ENCODE assay signal across 11 mouse cellular contexts in genomic region chr7:31076492-31076891, GRCm38 (mm10). TPM values are rescaled to one million over a fixed set of nuclear protein-coding genes. Genes with fewer than 3 reads are reported as not detected.
DNase-seq lines count a peak whose midpoint lies in the region; ATAC-seq and TF ChIP-seq lines count a peak whose summit lies in the region.
"Had no signal": no experiment of that assay in that cellular context is flagged by ENCODE, and none has a peak within 500 bp of the region (broad histone marks: within the 10 kb centered on the region; RNA-seq: fewer than 3 reads in every experiment).

Gene Fxyd3 (minus strand): TSS chr7:31076704.

- H3K9me3 ChIP-seq in lung, embryonic 14.5 days (ENCODE audit: low read depth, low read length) = no peaks in the 10 kb centered on the region
- H3K9me3 ChIP-seq in limb, embryonic 11.5 days (ENCODE audit: control insufficient read depth, low read length) = peaks cover 3% of the 10 kb centered on the region; the same call in 1 of the 2 replicates
- H3K9me3 ChIP-seq in forebrain, embryonic 11.5 days (ENCODE audit: control insufficient read depth, low read length) = no peaks in the 10 kb centered on the region

- no peak for TF ChIP-seq POLR2A in cerebellum, adult 2 months (IDR thresholded peaks at IDR 0.05; ENCODE audit: borderline replicate concordance, insufficient read depth, low read length)

- H3K4me3 ChIP-seq in cerebellum, adult 2 months (replicated peaks; ENCODE audit: insufficient read depth, low read depth, low read length) = no peak within 1 kb of the TSS
- H3K4me3 ChIP-seq in lung, embryonic 14.5 days (ENCODE audit: low read depth, low read length) = 0 out of 2 replicates have a peak within 1 kb of the TSS, but pooled peaks have one; percentile 8
- H3K4me3 ChIP-seq in limb, embryonic 11.5 days (ENCODE audit: low read depth, low read length) = no peak within 1 kb of the TSS
- no peak within 1 kb of the TSS for H3K4me3 ChIP-seq in forebrain, embryonic 11.5 days (ENCODE audit: low read depth, low read length)

- no peak for TF ChIP-seq CTCF in cerebellum, adult 2 months (IDR thresholded peaks at IDR 0.05; ENCODE audit: borderline replicate concordance, insufficient read depth, low read depth, low read length)
- no peak for TF ChIP-seq CTCF in lung, embryonic 14.5 days (IDR thresholded peaks at IDR 0.05; ENCODE audit: low read depth)

- peak; percentile 72 for ATAC-seq in lung, embryonic 14.5 days (ENCODE audit: insufficient read depth)
- ATAC-seq in limb, embryonic 11.5 days (ENCODE audit: insufficient number of reproducible peaks, low FRiP score, low TSS enrichment, low read depth) = no peak
- ATAC-seq in forebrain, embryonic 11.5 days (replicated peaks; ENCODE audit: low FRiP score) = no peak
- ATAC-seq: activated CD4-positive, CD25-positive, alpha-beta regulatory T cell, adult 4 months had no signal

- DNase-seq in cerebellum, adult 2 months = no peak
- no peak for DNase-seq in cerebellum, postnatal 4 days (ENCODE audit: low spot score in 2 of 2)
- DNase-seq in lung, embryonic 14.5 days = peak; percentile 41
- DNase-seq in lung, postnatal 10 days = no peak
- DNase-seq in limb, embryonic 11.5 days (ENCODE audit: low spot score) = no peak
- DNase-seq in urinary bladder, adult 2 months (ENCODE audit: low spot score) = no peak
- DNase-seq in forebrain, embryonic 11.5 days (ENCODE audit: low spot score) = no peak
- no peak for DNase-seq in gastrocnemius, adult 18-20 months (ENCODE audit: low spot score)
- DNase-seq: embryo, embryonic 11 days; layer of hippocampus, postnatal 36 days had no signal

- H3K36me3 ChIP-seq in lung, embryonic 14.5 days (ENCODE audit: insufficient read depth) = no peaks in the 10 kb centered on the region
- H3K36me3 ChIP-seq in limb, embryonic 11.5 days (ENCODE audit: control insufficient read depth, insufficient read depth, low read length) = no peaks in the 10 kb centered on the region
- no peaks in the 10 kb centered on the region for H3K36me3 ChIP-seq in forebrain, embryonic 11.5 days (ENCODE audit: control insufficient read depth, insufficient read depth, low read length)

- H3K4me1 ChIP-seq in cerebellum, adult 2 months (ENCODE audit: control insufficient read depth, insufficient read depth, low read length) = no peaks in the 10 kb centered on the region; the same call in 1 of the 2 replicates
- no peaks in the 10 kb centered on the region for H3K4me1 ChIP-seq in lung, embryonic 14.5 days (ENCODE audit: insufficient read depth)
- H3K4me1 ChIP-seq in limb, embryonic 11.5 days (ENCODE audit: control insufficient read depth, insufficient read depth, low read length) = 0 out of 2 replicates have a peak, but pooled peaks cover 2% of the 10 kb centered on the region
- H3K4me1 ChIP-seq in forebrain, embryonic 11.5 days (replicated peaks; ENCODE audit: control insufficient read depth, insufficient read depth, low read length) = no peaks in the 10 kb centered on the region

- H3K27ac ChIP-seq in cerebellum, adult 2 months (ENCODE audit: insufficient read depth, low read length) = 0 out of 2 replicates have a peak within 1 kb of the TSS, but pooled peaks have one; percentile 11
- H3K27ac ChIP-seq in lung, embryonic 14.5 days (ENCODE audit: low read depth) = no peak within 1 kb of the TSS
- 0 out of 2 replicates have a peak within 1 kb of the TSS, but pooled peaks have one; percentile 21 for H3K27ac ChIP-seq in limb, embryonic 11.5 days (replicated peaks; ENCODE audit: low read depth, low read length)
- H3K27ac ChIP-seq in forebrain, embryonic 11.5 days (ENCODE audit: low read depth, low read length) = no peak within 1 kb of the TSS

- H3K9ac ChIP-seq in lung, embryonic 14.5 days = no peak within 1 kb of the TSS; the same call in 1 of the 2 replicates
- H3K9ac ChIP-seq in limb, embryonic 11.5 days (ENCODE audit: low read length) = no peak within 1 kb of the TSS
- H3K9ac ChIP-seq in forebrain, embryonic 11.5 days (ENCODE audit: low read length) = no peak within 1 kb of the TSS

- 73% methylated on average over 5 of the region's 5 CpGs for WGBS in cerebellum, adult 2 months
- WGBS in lung, embryonic 14.5 days = 39% methylated on average over 5 of the region's 5 CpGs
- WGBS in limb, embryonic 11.5 days = 40% methylated on average over 5 of the region's 5 CpGs
- 67% methylated on average over 5 of the region's 5 CpGs for WGBS in forebrain, embryonic 11.5 days

- H3K4me2 ChIP-seq in lung, embryonic 14.5 days = peak within 1 kb of the TSS; percentile 23; the same call in 1 of the 2 replicates
- no peak within 1 kb of the TSS for H3K4me2 ChIP-seq in limb, embryonic 11.5 days (ENCODE audit: low read depth, severe bottlenecking)
- H3K4me2 ChIP-seq in forebrain, embryonic 11.5 days (ENCODE audit: low read depth, low read length, severe bottlenecking) = no peak within 1 kb of the TSS

- no peaks in the 10 kb centered on the region for H3K27me3 ChIP-seq in cerebellum, adult 2 months (ENCODE audit: control insufficient read depth, insufficient read depth, low read length)
- H3K27me3 ChIP-seq in lung, embryonic 14.5 days (ENCODE audit: insufficient read depth, low read length) = no peaks in the 10 kb centered on the region
- H3K27me3 ChIP-seq in limb, embryonic 11.5 days (ENCODE audit: control insufficient read depth, insufficient read depth, low read length) = no peaks in the 10 kb centered on the region
- no peaks in the 10 kb centered on the region for H3K27me3 ChIP-seq in forebrain, embryonic 11.5 days (ENCODE audit: control insufficient read depth, insufficient read depth, low read length)

RNA-seq across cellular contexts. Expression of gene Fxyd3, which starts in this region (rescaled TPM):
- polyA plus RNA-seq in cerebellum, adult 2 months (2012; rRNA removed) = 1.3 and 1.4 TPM in 2 replicates
- polyA plus RNA-seq in lung, embryonic 14.5 days (2014; fragmentation: Nextera tagmentation; extraction: Ambion mirVana) = 30.7 and 34.0 TPM in 2 replicates
- polyA plus RNA-seq in limb, embryonic 11.5 days (2014; fragmentation: Nextera tagmentation; extraction: Ambion mirVana) = 12.9 and 17.5 TPM in 2 replicates
- polyA plus RNA-seq in urinary bladder, adult 2 months (2012; rRNA removed) = 445 and 558 TPM in 2 replicates
- 2.0 and 3.3 TPM in 2 replicates for polyA plus RNA-seq in forebrain, embryonic 11.5 days (2014; fragmentation: Nextera tagmentation; extraction: Ambion mirVana)
- total RNA-seq in gastrocnemius, adult 18-20 months (2021) = 1 to 10 TPM in 1 of 2 experiments, under 1 TPM in 1; 1.00 to 1.6 TPM
- total RNA-seq: layer of hippocampus, postnatal 36 days had no signal
- polyA plus RNA-seq: activated CD4-positive, CD25-positive, alpha-beta regulatory T cell, adult 4 months had no signal

Comparison
In these comparisons a context has a peak if more than half of its experiments do, and no peak if none do; other contexts are left out.
1. RNA of gene Fxyd3 (polyA plus RNA-seq): 445 to 558 TPM in urinary bladder, adult 2 months; 30.7 to 34.0 TPM in lung, embryonic 14.5 days, 12.9 to 17.5 TPM in limb, embryonic 11.5 days, 2.0 to 3.3 TPM in forebrain, embryonic 11.5 days and 1.3 to 1.4 TPM in cerebellum, adult 2 months; every median in the first group is over 10 times any median in the second.
2. H3K27ac ChIP-seq: peak in cerebellum, adult 2 months (single experiment) and limb, embryonic 11.5 days (single experiment); none in lung, embryonic 14.5 days (single experiment) and forebrain, embryonic 11.5 days (single experiment).